Mouse (Mus musculus) Muller cell, postnatal 12 days (primary cell): Measurements from ENCODE around the gene Dhh.
A peak's percentile ranks its signal among the peaks of the same experiment; 100 is the strongest.
"Not testable (repeated sequence)": the region's sequence is repeated elsewhere in the genome, so short reads cannot be mapped to it uniquely, and the experiment has no call there.

Experiments
- DNase-seq: peaks from one replicate; pipeline ENCODE4 v3.0.0-alpha.2; 2015; ENCODE audit errors: inconsistent ontology term

The Dhh gene

DNA sequence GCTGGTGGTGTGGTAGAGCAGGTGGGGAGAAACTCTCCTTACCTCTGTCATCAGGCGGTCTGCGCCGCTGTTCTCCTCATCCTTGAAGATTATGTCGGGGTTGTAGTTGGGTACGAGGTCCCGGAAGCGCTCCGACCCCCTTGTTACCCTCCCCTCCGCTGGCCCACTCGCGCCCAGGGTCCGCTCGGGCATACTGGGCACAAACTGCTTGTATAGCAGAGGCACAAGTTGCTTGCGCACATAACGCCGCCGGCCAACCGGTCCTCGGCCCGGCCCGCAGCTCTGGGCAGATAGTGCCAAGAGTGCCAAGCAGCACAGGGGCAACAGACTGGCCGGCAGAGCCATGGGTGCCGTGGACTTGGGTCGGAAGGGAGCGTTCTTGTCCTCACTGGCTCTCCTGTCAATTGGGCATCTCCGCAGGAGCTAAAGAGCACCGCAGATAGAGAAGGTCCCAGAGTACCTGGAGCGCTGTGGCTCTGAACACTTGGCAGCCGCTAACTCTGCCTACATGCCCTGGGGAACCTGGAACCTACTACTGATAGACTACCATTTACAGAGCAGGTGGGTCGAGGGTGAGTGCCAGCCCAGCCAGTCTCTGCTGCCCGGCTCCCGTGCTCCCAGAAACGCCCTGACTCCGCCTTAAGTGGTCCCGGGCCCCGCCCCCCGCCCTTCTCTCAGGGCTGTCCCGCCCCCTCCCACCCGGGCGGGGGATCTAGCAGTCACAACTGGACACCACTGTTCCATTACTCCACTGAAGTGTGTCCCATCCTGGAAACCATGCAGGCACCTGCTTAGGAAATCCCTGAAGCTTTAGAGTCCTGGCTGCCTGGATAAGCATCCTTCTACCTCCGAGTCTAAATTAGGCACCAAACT is at the start of gene Dhh:
Gene Dhh (minus strand): TSS at position 613 of the 873 bp plus-strand sequence.
- DNase-seq: peak; percentile 61

DNA sequence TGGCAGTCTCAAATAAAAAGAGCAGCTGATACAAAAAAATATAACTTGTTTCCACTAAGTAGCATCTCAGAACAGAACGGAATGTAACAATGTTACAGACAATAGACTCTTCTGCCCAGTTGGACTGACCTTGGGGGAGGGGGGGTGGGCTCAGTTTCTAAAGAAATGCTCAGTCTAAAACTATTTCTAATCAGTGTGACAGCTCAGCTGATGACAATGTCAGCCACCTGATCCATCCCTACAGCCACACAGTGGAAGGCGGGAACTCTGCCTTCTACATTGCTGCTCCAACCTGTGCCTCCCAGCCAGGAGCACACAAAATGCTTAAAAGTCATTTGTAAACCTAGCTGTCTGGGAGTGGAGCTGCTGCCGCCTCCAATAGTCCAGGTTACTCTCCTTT is 49.5 kb upstream of the Dhh start:
- peak; percentile 74 for DNase-seq

DNA sequence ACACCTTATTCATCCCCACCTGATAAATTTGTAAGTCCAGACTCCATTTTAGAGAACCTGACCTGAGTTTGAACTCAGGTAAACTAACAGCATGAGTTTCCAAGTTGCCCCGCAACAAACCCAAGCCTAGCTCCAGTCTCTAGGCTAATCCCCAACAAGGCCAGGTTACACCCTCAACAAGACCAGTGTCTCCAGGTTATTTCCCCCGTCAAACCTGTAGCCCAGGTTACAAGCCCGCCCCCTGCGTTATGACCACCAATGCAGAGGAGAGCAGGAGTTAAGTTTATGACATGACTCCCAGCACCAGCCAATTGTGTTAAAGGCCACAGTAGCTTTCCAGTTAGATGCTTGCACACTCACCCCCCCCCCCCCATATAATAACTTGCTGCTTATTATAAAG is 44.8 kb upstream of the Dhh start:
- no peak for DNase-seq

DNA sequence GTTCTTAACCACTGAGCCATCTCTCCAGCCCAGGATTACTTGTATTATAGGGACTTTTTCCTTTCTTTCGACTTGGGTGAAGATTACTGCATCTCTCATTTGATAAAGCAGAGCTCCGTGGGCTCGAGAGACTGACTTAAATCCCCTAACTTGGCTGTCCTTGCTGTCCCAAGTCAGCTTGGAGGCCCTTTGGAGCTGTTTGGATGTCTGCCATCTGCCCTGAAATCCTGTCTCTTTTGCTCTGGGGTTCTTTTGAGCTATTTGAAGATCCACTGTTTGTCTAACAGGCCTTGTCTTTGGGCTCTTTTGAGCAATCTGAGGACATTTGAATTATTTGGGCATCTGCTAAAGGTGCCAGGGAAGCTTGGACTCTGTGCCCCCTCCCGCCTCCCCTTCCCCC is 43.7 kb upstream of the Dhh start:
- DNase-seq: no peak

DNA sequence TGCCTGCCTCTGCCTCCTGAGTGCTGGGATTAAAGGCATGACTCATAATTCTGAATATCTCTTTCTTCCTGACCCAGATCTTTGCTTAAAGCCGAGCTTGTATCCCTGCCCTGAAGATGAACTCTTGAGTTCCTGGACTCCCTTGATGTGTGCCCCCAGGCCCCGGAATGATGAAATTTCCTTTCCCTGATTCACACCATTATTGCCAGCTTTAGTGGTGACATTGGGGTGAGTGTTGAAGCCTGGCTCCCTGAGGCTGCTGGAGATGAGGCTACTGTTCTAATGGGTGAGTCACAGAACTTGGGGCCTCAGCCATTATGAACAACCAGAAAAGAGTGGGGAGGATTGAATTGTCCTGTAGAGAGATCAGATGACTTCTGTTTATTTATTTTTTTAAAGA is 43.2 kb upstream of the Dhh start:
- DNase-seq: peak; percentile 96

DNA sequence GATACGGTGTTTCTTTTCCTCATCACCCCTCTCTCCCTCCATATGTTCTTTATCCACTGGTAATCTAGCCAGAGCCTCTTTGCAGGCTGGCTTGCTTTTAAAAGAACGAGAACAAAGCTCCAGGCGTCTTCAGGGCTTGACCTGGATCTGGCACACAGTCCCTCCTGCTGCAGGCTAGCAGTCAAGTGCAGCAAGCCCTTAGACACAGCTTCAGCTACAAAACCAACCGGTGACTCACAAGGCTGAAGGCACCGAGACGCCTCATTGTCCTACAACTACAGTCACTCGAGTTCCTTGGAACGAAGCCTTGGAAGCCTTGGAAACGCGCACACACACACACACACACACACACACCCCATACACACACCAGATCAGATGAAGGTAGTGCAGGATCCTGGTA is 42.5 kb upstream of the Dhh start:
- DNase-seq: peak; percentile 55

DNA sequence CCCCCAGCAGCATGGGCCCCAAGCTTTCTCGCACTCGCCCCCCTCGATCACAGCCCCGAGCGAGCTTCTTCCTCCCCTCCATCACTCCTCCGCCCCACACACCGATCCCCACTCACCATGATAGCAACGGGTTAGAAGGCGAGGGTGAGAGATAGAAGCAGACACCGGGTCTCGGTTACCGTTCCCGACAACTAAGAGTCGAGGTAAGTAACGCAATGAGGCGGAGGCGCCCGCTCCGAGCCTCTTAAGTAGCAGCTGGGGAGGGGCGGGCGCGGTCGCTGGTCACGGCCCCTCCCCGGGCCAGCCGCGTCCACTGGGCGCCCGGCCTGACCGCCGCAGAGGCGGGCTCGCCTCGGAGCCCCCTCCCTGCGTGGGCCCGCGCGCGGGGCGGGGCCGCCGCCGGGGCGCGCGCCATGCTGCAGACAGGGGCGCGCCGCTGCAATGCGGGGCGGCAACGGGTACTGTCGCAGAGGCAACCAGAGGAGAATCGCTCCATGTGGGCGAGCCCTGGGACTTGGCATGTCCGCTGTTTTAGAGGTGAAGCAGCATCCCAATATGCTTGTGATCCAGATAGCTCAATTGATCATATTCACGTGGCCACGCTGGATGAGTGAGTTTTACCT is 36.0 kb upstream of the Dhh start, which contains the start of gene Tuba1b:
Gene Tuba1b (minus strand): TSS at position 349 of the 623 bp plus-strand sequence.
- DNase-seq: peak; percentile 97

DNA sequence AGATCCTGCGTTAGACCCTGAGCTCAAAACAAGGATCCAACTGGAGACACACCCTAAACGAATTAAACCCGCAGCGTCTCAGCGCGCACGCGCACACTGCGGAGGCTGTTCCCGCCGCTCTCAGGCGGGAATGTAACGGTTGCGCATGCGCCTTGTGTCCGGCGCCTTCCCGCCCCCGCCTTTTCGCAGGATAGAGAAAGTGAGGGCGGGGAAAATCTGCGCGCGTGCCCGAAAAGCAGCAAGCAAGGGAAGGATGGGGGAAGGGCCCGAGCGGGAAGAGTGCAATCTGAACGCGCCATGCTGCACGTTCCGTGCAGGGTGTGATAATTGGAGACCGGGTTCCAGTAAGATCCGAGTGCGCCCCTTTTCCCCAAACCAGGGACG is 35.5 kb upstream of the Dhh start:
- peak; percentile 96 for DNase-seq

DNA sequence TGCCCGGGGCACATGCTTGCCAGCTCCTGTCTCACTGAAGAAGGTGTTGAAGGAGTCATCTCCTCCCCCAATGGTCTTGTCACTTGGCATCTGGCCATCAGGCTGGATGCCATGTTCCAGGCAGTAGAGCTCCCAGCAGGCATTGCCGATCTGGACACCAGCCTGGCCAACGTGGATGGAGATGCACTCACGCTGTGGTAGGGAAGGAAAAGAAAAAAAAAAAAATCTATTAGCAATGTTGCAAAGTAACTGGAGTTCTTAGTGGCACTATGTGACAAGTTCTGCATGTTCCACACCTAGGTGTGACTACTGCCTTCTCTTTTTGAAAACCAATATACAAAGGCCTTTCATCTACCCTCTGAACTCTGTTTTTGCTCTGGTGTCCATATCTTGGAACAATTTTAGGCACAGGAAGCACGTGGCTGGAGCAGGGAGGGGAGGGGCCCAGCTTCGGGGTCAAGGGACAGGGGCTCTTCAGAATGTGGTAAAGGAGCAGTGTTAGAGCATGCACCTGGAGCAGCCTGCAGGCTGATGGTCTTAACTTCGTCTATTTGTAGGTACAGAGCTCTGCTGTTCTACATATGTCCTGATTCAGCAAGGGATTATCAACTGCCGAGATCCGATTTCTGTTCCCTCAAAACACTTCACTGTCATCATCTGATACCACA is 34.8 kb upstream of the Dhh start:
- DNase-seq: peak; percentile 45

DNA sequence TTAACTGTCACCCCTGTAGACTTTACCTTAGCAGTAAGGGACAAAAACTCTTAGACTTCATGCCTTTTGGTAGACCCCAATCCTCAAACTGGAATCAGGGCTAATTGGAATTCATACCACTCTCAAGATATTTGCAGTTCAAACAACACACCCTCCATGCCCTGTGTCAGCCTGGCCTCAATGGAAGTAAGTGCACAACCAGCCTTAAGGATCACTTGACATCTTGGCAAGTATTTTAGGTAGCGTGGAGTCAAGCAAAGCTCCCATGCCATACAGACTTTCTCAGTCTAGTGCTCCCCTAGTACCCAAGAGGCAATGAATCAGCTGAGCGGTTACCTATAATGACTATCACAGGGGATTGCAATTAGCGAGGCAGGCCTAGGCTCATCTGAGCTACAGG is 32.7 kb upstream of the Dhh start:
- DNase-seq: no peak

DNA sequence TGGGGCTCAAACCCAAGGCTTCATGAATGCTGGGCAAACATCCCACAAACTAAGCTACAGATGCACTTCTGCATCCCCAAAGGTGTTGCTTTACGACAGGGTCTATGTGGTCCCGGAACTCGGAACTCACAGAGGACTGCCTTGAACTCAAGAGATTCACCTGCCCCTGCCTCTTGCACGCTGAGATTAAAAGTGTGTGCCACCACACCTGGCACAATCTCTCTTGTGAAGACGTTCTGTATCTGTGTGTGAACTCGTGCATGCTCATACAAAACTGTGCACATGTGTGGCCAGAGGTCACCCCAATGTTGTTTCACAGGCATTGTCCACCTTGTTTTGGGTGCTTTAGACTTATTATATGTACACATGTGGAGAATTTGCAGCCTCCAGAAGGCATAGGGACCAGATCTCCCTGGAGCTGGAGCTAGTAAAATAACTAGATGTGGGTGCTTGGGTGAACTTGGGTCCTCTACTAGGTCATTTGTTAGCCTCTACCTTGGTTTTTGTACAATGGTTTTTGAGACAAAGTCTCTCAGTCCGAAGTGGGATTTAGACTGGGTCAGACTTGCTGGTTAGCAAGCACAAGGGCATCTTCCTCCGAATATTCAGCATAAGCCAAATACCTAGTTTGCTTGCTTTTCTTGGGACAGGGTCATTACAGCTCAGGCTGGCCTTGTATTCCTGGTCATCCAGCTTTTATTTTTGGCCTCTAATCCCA is 31.8 kb upstream of the Dhh start:
- no peak for DNase-seq

DNA sequence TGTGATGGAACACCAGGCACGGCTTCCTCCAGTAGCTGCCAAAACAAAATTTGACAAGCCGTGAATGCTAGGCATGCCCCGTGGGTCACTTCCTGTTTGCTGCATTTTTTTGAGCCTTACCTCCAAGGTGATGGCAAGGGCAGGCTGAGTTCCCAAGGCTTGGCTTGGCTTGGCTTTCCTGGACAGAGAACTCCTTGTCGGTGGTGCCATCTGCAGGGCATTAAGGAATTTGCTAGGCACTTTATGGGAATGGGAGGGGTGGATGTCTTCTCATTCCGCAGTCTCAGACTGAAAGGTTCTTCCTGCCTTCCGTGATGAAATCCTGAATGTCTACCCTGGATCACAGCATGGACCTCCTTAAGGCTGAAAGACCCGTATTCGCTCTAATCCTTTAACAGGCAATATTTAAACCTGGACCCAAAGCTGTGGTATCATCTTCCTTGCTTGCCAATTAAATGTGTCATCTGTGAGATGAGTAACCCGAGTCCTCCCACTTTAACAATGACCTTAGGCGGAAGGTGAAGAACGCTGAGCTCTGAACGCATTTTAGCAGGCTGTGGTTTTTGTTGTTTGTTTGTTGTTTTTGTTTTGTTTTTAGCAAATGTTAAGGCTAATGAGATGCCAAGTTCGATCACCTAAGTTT is 30.4 kb upstream of the Dhh start:
- peak; percentile 85 for DNase-seq

DNA sequence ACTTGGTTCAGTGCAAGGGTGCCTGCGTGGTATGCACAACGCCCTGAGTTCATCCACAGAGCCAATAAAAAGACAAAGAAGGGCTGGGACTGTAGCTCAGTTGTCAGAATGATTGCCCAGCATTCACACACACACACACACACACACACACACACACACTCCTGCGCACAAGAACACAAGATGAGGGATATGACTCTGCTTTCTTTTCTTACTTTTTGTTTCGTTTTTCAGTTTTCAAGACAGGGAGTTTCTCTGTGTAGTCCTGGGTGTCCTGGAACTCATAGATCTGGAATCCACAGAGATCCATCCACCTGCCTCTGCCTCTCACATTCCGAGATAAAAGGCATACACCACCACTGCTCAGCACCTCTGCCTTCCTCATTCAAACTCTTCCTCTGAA is 29.2 kb upstream of the Dhh start:
- DNase-seq: no peak

DNA sequence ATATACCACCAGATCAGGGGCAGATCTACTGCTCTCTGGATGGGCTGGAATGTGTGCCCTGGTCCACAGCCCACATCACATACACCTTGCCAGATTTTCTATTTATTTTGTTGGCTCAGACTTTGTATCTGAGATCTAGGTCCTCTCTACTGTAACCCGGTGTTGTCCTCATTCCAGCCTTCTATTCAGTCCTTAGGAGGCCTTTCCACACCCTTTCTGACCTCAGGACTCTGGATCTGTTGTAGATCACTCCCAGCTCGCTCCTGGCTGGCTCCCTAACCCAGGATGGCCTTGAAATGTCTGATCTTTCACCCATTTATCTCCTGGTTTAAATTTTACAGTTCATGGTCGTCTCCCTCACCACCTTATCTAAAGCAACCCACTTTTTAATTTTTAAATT is 26.3 kb upstream of the Dhh start:
- DNase-seq: no peak

DNA sequence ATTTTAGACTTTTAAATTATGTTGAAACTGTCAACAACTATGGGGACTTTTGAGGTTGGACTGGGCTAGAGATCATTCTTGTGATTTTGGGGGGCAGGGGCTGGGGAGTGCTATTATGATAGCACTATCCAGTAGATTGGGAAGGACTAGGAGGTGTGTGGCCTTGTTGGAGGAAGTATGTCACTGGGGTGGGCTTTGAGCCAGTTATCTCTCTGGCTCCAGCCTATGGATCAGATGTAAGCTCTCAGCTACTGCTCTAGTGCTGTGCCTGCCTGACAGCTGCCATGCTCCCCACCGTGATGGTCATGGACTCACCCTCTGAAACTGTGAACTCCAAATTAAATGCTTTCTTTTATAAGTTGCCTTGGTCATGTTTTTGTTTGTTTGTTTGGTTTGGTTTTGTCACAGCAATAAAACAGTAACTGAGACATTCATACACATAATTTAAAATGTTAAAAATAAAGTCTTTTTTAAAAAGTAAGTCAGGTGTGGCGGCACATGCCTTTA is 24.7 kb upstream of the Dhh start:
- DNase-seq: no peak

DNA sequence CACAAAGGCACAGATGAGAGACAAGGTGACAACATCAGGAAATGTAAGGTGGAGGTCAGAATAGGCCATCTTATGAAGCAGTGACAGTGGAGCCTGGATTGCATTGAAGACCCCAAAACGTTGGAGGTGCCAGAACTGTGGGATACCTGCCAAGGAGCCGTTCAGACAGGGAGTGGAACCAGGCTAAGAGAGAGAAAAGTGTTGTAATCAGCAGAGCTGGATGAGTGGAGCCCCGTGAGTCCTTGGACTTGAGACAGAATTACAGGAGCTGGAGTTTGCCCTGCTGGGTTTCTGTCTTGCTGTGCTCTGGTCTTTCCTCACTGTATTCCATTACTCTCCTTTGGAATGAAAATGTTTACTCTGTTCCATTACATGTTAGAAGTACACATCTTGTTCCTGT is 24.2 kb upstream of the Dhh start:
- DNase-seq: no peak

DNA sequence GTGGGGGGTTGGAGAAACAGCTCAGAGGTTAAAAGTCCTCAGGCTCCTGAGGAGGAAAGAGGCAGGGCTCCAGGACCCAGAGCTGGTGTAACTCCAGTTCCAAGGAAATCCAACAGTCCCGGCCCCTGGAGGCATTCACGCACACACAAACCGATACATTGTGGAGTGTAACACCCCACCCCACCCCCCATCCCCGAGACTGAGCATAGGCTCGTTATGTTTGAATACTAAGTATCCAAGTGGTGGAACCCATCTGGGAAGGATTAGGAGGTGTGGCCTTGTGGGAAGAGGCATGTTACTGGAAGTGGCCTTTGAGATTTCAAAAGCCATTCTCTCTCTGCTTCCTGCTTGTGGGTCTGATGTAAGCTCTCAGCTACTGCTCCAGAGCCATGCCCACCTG is 23.2 kb upstream of the Dhh start:
- DNase-seq: no peak

DNA sequence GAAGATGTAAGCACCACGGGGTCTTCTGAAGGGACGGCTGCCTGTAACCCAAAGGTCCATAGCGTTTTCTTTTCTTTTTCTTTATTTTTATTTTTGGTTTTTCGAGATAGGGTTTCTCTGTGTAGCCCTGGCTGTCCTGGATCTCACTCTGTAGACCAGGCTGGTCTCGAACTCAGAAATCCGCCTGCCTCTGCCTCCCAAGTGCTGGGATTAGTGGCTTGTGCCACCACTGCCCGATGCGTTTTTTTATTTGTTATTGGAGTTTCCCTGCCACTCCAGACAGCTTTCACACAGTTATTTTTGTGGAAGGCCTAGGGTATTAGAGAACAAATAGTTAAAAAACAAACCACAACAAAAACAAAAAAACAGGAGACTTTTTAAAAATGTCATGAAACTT is 20.2 kb upstream of the Dhh start:
- DNase-seq: not testable (repeated sequence)

DNA sequence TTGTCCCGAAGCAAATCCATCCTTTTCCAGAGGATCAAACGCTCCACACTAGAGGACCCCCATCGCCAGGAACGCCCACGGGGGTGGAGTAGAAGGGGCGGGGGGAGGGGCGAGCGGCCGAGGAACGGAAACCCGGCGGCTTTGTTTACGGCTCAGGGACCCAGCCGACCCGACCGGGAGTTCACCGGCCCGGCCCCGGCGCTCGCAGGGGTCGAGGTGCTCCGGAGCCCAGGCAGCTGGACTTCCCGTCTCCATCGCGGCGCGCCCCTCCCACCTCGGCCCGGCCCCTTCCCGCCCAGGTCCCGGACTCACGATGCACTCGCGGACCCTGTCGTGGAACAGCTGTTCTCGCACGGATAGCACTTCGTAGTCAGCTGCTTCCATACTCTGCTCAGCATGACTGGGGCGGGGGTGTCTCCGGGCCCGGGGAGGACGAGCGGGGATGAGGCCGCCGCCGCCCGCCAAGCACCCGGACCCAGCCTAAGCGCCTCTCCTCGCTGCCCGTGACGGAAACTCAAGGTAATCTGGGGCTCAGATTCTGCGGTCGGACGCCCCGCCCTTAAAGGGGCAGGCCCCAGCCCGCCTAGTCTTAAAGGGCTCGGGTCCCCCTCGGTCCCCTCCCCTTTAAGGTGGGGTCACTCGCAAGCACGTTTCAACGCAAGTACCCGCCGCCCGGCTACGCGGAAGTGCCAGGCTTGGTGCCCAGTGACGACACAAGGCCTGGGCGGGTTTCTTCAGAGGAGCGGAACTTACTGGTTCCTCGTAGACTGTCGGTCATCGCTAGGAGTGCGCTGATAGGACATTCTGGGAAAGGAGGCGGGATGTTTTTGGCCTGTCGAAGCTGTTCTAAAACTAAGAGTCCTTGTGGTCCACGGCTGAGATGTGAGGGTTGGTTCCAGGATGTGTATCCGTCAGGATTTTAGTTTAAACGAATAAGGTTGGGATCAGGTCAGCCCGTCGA is 19.5 kb upstream of the Dhh start, which contains the start of gene Lmbr1l:
Gene Lmbr1l (minus strand): TSS at position 694 of the 961 bp plus-strand sequence.
- peak; percentile 100 for DNase-seq

DNA sequence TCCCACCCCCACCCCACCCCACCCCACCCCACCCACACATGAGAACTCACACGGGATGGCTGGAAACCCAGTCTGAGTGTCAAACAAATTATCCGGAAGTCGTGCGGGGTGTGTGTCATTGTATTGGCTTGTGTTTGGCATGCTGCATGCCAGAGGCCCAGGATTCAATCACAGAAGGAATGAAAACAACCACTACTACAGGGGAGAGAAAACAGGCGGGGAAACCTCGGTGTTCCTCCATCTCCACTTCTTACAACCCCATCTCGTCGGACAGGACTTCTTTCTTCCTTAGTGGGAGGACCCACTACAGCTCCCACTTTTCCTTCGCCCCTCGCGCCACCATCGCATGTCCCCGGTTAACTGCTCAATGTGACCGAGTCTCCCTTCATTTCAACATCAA is 18.8 kb upstream of the Dhh start:
- DNase-seq: peak; percentile 65
